Mouse (Mus musculus) heart, postnatal 0 days (tissue): Measurements from ENCODE around the gene Ranbp3.

ENCODE experiments used
- CTCF ChIP-seq: IDR thresholded peaks from 2 replicates; pipeline ENCODE4 v1.5.1; 2016; ENCODE audit warnings: antibody characterized with exemption, control low read depth, low read depth
- EP300 ChIP-seq: IDR thresholded peaks from 2 replicates; pipeline ENCODE4 v1.6.1; 2016; ENCODE audit warnings: antibody characterized with exemption, low read depth

DNA sequence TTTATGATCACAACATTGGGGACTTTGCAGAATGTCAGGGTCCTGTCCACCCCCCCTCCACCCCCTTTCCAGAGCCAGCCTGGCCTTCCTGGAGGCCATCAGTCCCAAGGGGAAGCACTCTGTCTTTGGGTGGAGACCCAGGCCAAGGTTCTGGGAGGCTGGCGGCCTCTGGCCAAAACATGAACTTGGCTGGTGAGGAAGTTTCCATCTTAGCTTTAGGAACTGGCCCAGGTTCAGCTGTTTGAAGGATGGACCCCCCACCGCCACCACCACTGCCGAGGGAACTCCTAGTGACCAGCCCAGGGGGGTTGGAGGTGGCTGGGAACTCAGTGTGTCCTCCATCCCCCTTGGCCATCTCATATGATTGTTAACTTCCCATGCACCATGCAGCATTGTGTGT lies 88.0 kb downstream of the Ranbp3 start:
- TF ChIP-seq CTCF (no peak), EP300 (no peak)
